Mouse (Mus musculus) stomach, embryonic 16.5 days (tissue): Measurements from ENCODE around the gene Cdkal1. TPM values are rescaled to one million over a fixed set of nuclear protein-coding genes. Genes with fewer than 3 reads are reported as not detected.

ENCODE experiments used
- ATAC-seq: fragments of 200-750 bp; cut with Nextera tagmentation; 2 replicates; pipeline ENCODE4 v1.8.0; 2017; ENCODE audit warnings: moderate number of reproducible peaks, moderate TSS enrichment; ENCODE audit not compliant: insufficient read depth, low FRiP score
- H3K27ac ChIP-seq: fragments of 300-500 bp; sonication (generic); 2 replicates; pipeline ENCODE4 v1.5.1; 2014; ENCODE audit warnings: low read length
- H3K27me3 ChIP-seq: fragments of 300-500 bp; sonication (generic); 2 replicates; pipeline ENCODE4 v1.6.1; 2014; ENCODE audit warnings: low read length, control low read depth, mixed read lengths; ENCODE audit not compliant: control insufficient read depth, insufficient read depth
- H3K36me3 ChIP-seq: fragments of 300-500 bp; sonication (generic); 2 replicates; pipeline ENCODE4 v1.6.1; 2014; ENCODE audit warnings: low read length; ENCODE audit not compliant: control insufficient read depth, insufficient read depth
- H3K4me1 ChIP-seq: fragments of 300-500 bp; sonication (generic); 2 replicates; pipeline ENCODE4 v1.6.1; 2014; ENCODE audit warnings: low read length, control low read depth, mixed read lengths; ENCODE audit not compliant: control insufficient read depth, insufficient read depth
- H3K4me2 ChIP-seq: fragments of 300-500 bp; sonication (generic); 2 replicates; pipeline ENCODE4 v1.6.1; 2014; ENCODE audit warnings: low read depth, low read length, mixed read lengths
- H3K4me3 ChIP-seq: fragments of 300-500 bp; sonication (generic); replicated peaks from 2 replicates; pipeline ENCODE4 v1.5.1; 2014; ENCODE audit warnings: mild to moderate bottlenecking, low read length
- H3K9ac ChIP-seq: fragments of 300-500 bp; sonication (generic); 2 replicates; pipeline ENCODE4 v1.6.1; 2014; ENCODE audit warnings: low read length
- H3K9me3 ChIP-seq: fragments of 300-500 bp; sonication (generic); replicated peaks from 2 replicates; pipeline ENCODE4 v1.6.1; 2016; ENCODE audit warnings: low read length, control low read depth; ENCODE audit not compliant: control insufficient read depth
- WGBS: fragments of 180-500 bp; shearing (Covaris S2); extraction: QIAGEN DNeasy Blood & Tissue Kit; methylation state at CpG from one replicate; pipeline ENCODE4 v1.1.7; 2014; 5-methylcytosine and 5-hydroxymethylcytosine counted together
- polyA plus RNA-seq: library from polyadenylated mRNA; unstranded; fragments of >200 nt; fragmentation: Nextera tagmentation; extraction: Ambion mirVana; gene quantifications from 2 replicates; pipeline ENCODE4 v1.2.1, GENCODE M21; 2015

Cdkal1 gene
- polyA plus RNA-seq, 1 experiment from 2014 or later, result 29.8 TPM

DNA sequence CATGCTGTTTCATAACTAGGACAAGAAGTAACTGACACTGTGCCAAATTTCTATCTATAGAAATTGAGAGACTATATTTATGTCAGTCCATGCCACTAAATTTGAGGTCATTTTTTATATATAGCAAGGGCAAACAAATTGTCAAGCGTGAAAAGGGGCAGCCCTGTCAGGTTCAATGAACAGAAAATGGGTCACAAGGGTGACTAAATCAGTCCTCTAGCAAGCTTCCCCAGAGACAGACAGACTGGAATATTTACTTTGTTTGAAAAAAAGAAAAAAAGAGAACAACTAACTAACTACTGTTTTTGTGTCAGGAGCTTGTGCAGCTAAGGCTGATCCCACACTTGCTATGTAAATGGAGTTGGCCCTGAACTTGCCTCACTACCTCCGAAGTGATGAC lies 355.7 kb downstream of the Cdkal1 start:
- no peaks in the 10 kb centered on the region for H3K27me3 ChIP-seq

DNA sequence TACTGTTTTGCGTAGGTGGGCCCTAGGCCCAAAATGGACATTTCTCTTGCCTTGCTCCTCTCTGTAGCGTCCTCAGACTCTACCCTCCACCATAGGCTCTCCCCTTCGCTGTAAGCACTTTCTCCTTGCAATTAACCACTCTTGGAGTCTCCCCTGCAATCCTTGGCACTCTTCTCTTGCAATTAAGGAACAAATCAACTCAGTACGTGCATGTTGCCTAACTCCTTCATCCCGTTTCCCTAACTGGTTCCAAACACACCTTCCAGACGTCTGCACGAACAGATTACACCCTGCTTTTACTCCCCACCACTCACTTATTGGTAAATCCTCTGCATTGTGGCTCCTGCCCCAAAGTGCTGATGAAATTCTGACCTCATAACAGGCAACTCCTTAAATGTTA lies 358.2 kb downstream of the Cdkal1 start:
- H3K9me3 ChIP-seq, result no peaks in the 10 kb centered on the region
- H3K9ac ChIP-seq, result no peak overlapping the region
- no peak for ATAC-seq
- H3K4me3 ChIP-seq, result no peak overlapping the region
- no peaks in the 10 kb centered on the region for H3K27me3 ChIP-seq
- H3K4me2 ChIP-seq, result no peak overlapping the region
- no peak overlapping the region for H3K27ac ChIP-seq
- H3K36me3 ChIP-seq, result no peaks in the 10 kb centered on the region
- 79% methylated on average over 7 of the region's 7 CpGs for WGBS
- no peaks in the 10 kb centered on the region for H3K4me1 ChIP-seq

More for the DNA sequence above, 355.7 kb downstream of the Cdkal1 start:
- no peak overlapping the region for H3K4me3 ChIP-seq
- H3K4me2 ChIP-seq, result no peak overlapping the region
- no peaks in the 10 kb centered on the region for H3K9me3 ChIP-seq
- WGBS, result 74% methylated on average over 2 of the region's 2 CpGs
- no peak overlapping the region for H3K9ac ChIP-seq
- H3K36me3 ChIP-seq, result no peaks in the 10 kb centered on the region
- no peak for ATAC-seq
- peaks cover 4% of the 10 kb centered on the region; the same call in 1 of the 2 replicates for H3K4me1 ChIP-seq
- no peak overlapping the region for H3K27ac ChIP-seq

DNA sequence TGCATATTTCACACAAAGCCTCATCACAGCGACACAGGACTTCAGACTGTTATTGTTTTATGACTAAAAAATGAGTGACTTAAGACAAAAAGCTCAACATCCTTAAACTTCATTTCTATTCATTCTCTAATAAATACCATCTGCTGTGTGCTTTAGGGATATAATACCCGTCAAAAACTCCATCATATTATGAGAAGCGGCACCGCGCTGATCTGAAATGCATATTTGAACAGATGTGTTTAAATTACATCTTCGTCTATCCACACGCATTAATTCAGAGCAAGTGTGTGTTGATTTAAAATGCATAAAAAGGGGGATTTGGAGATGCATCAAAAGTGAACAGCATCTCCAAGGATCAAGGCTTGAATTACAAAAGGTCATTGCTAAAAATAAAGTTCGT lies 365.1 kb downstream of the Cdkal1 start:
- H3K36me3 ChIP-seq, result no peaks in the 10 kb centered on the region
- H3K4me1 ChIP-seq, result no peaks in the 10 kb centered on the region
- H3K9ac ChIP-seq, result no peak overlapping the region
- ATAC-seq, result no peak
- WGBS, result 65% methylated on average over 8 of the region's 8 CpGs
- no peak overlapping the region for H3K4me3 ChIP-seq
- H3K4me2 ChIP-seq, result no peak overlapping the region
- H3K9me3 ChIP-seq, result no peaks in the 10 kb centered on the region
- H3K27ac ChIP-seq, result no peak overlapping the region
- H3K27me3 ChIP-seq, result no peaks in the 10 kb centered on the region

DNA sequence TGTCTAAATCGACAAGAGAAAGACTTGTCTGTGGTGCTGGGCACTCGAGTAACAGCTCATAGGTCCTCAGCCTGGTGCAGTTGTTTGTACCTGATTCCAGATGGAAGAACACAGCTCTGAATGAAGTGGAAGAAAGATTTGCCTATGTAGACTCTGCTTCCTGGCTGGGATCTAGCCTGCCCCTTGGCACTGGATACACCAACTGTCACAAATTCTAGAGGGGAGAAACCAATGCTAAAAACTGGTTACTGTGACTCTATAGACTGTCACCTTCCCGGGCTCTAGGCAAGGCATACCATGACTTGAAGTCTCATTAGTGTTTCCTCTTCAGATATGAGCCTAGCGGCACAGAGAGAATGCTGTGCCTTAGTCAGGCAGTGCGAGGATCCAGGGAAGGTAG lies 366.0 kb downstream of the Cdkal1 start:
- Histone ChIP-seq H3K4me2 (no peak overlapping the region), H3K27me3 (no peaks in the 10 kb centered on the region), H3K9ac (no peak overlapping the region), H3K36me3 (no peaks in the 10 kb centered on the region), H3K9me3 (no peaks in the 10 kb centered on the region), H3K27ac (no peak overlapping the region), H3K4me3 (no peak overlapping the region), H3K4me1 (no peaks in the 10 kb centered on the region)
- WGBS, result 79% methylated on average over 5 of the region's 5 CpGs
- ATAC-seq, result no peak

DNA sequence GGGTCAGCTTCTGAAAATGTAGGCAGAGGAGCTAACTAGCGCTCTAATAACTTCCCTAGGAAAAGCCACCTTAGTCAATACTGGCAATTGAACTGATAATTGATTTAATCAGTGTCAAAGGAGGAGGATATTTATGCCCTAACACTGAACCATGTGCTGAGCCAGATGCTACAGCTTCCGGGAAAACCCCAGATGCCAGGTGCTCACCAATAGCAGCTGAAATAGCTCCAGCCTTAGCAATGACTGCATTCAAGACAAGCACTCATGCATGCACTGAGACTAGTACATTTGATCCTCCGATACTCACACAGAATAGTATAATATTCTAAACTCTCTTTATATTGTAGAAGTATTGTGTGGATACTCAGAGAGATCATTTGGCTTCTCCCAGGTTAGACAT lies 368.8 kb downstream of the Cdkal1 start:
- ATAC-seq, result no peak
- Histone ChIP-seq H3K4me2 (no peak overlapping the region), H3K9me3 (no peaks in the 10 kb centered on the region), H3K4me1 (no peaks in the 10 kb centered on the region), H3K27me3 (no peaks in the 10 kb centered on the region), H3K27ac (no peak overlapping the region), H3K4me3 (no peak overlapping the region), H3K9ac (no peak overlapping the region), H3K36me3 (no peaks in the 10 kb centered on the region)
- WGBS, result 75% methylated on average over 3 of the region's 3 CpGs

DNA sequence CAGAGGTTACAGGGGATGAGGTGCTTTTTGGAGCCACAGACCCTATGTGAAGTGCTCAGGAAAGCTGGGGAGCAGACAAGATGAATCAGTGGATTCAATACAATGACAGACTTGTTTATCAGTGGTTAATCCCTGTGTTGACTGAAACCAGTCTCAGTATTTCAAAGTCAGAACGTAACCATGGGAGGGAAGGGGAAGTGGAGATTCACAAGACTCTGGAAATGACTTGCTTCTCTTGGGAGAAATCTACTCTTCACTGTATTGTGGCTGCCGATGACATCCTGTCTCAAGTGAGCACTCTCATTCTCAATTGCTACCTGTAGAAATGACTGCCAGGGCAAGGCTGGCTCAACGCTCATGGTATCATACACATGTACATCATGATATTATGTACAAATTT lies 371.5 kb downstream of the Cdkal1 start:
- no peak overlapping the region for H3K4me2 ChIP-seq
- H3K4me3 ChIP-seq, result no peak overlapping the region
- WGBS, result 58% methylated on average over 3 of the region's 3 CpGs
- H3K36me3 ChIP-seq, result no peaks in the 10 kb centered on the region
- H3K27me3 ChIP-seq, result no peaks in the 10 kb centered on the region
- no peak for ATAC-seq
- H3K4me1 ChIP-seq, result no peaks in the 10 kb centered on the region
- H3K9ac ChIP-seq, result no peak overlapping the region
- H3K27ac ChIP-seq, result no peak overlapping the region
- H3K9me3 ChIP-seq, result no peaks in the 10 kb centered on the region

DNA sequence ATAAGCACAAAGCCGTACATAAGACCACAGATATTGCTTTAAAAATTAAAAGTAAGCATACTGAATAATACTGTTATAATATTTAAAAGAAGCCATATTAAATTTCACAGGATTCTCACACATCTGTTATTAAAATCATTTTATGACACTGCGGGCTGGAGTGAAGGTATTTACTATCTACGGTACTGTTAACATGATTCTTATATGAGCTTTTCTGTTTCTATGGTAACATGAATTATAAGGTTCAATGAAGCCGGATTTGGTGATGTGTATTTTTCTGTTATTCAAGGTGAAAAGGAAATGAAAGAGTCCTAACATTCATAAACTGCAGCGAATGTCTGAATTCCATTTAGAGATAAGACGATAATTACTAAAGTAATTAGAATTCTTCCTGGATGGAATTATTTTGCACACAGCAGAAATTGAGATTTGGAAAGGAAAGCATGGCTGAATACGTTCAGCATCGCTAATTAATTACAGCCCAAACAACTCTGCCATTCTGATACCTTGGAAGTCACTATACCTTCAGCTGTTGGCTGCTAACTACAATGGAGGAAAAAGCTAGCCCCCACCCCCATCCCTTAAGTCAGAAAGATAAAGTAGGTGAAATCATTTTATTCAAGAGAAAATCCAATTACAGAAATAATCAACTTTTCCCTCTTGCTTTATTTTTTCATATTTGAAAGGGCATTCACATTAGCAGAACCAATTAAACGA lies 373.2 kb downstream of the Cdkal1 start:
- H3K27me3 ChIP-seq, result no peaks in the 10 kb centered on the region
- no peaks in the 10 kb centered on the region for H3K4me1 ChIP-seq
- H3K4me2 ChIP-seq, result no peak overlapping the region
- H3K9me3 ChIP-seq, result no peaks in the 10 kb centered on the region
- WGBS, result 89% methylated on average over 9 of the region's 9 CpGs
- no peak for ATAC-seq
- no peak overlapping the region for H3K27ac ChIP-seq
- no peak overlapping the region for H3K9ac ChIP-seq
- H3K4me3 ChIP-seq, result no peak overlapping the region
- no peaks in the 10 kb centered on the region for H3K36me3 ChIP-seq

DNA sequence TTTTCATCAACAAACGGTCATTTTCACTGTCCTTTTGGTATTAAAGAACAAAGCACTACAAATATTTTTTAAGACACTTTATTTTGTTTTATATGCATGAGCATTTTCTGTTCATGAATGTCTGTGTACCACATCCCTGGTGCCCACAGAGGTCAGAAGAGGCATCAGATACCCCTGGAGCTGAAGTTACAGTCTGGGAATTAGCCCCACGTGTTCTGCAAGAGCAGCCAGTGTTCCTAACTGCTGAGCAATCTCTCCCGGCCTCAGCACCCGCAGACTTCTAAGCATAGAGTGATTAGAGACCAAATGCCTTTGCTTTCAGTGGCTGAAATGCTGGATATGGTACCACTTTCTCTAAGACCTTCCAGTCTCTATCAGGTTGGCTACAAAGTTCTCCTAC lies 379.1 kb downstream of the Cdkal1 start:
- Histone ChIP-seq H3K4me3 (no peak overlapping the region), H3K27ac (no peak overlapping the region), H3K9ac (no peak overlapping the region), H3K4me2 (no peak overlapping the region), H3K27me3 (no peaks in the 10 kb centered on the region), H3K36me3 (no peaks in the 10 kb centered on the region), H3K4me1 (no peaks in the 10 kb centered on the region), H3K9me3 (no peaks in the 10 kb centered on the region)
- ATAC-seq, result no peak
- 70% methylated on average over 4 of the region's 4 CpGs for WGBS

DNA sequence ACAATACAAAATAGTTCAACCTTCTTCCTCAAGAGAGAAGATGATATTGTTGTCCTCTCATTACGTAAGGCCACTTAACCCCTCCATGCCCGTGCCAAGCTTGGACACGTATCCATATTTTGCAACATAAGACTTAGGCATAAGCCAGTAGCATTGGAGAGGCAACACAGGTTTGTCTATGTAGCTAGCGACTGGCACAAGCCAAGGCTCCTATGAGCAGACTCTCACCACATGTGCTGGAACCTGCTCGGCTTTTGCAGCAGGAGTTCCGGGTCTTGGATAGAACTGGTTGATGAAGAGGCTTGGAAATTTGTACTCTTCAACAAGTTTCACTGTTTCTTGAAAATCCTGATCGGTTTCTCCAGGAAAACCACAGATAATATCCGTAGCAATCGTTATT lies 381.2 kb downstream of the Cdkal1 start:
- H3K9me3 ChIP-seq, result no peaks in the 10 kb centered on the region
- H3K36me3 ChIP-seq, result no peaks in the 10 kb centered on the region
- H3K4me3 ChIP-seq, result no peak overlapping the region
- H3K27me3 ChIP-seq, result no peaks in the 10 kb centered on the region
- H3K27ac ChIP-seq, result no peak overlapping the region
- H3K4me2 ChIP-seq, result no peak overlapping the region
- no peak for ATAC-seq
- 91% methylated on average over 9 of the region's 9 CpGs for WGBS
- no peak overlapping the region for H3K9ac ChIP-seq
- H3K4me1 ChIP-seq, result no peaks in the 10 kb centered on the region
